Mouse (Mus musculus): ENCODE measurements around the gene Gm12355.

DNA sequence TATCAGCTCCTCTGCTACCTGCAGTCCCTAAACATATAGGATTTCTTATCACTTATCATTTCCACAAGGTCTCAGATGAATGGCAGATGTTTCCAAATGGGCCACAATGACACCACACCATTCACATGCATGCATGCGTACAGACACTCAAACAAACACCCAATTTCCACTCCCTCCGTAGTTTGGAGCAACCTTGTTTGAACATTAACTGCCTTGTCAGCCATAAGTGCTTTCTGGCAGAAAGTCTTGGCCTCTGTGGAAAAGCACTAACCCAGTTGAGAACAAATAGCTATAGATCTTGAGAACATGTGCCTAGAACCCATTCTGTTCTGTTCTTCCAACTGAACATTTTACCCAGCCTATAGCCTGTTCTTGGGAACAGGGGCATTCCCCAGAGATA, 20.5 kb upstream of the Gm12355 start:
- no peak for TF ChIP-seq CTCF (conservative IDR thresholded peaks at IDR 0.05; ENCODE audit: low read length)
- TF ChIP-seq NANOG (IDR thresholded peaks at IDR 0.05; ENCODE audit: borderline replicate concordance, low read length) = no peak

Measured in E14TG2a.4 (cell line).